Mouse (Mus musculus) heart, embryonic 14.5 days (tissue): Measurements from ENCODE around the gene Phospho1. TPM values are rescaled to one million over a fixed set of nuclear protein-coding genes. Genes with fewer than 3 reads are reported as not detected.

Experiments used
- ATAC-seq: fragments of 200-750 bp; cut with Nextera tagmentation; 2 replicates; pipeline ENCODE4 v1.8.0; 2017; ENCODE audit warnings: low read depth, moderate TSS enrichment; ENCODE audit not compliant: insufficient number of reproducible peaks, insufficient read depth, low FRiP score
- H3K27ac ChIP-seq, 2 experiments: fragments of 200-500 bp in 1 of 2; fragments of 300-500 bp in 1 of 2; sonication (generic) in 1 of 2; replicated peaks in 1 of 2; 2 replicates each; pipeline ENCODE4 v1.5.1; 2012 to 2014; ENCODE audit warnings: low read depth in 2 of 2, low read length in 2 of 2, control low read depth in 1 of 2, mild to moderate bottlenecking in 1 of 2, mixed read lengths in 1 of 2; ENCODE audit not compliant: control insufficient read depth in 1 of 2, insufficient read depth in 1 of 2
- H3K27me3 ChIP-seq: fragments of 300-500 bp; sonication (generic); 2 replicates; pipeline ENCODE4 v1.6.1; 2014; ENCODE audit warnings: mild to moderate bottlenecking, low read length, control low read depth; ENCODE audit not compliant: control insufficient read depth, insufficient read depth
- H3K36me3 ChIP-seq: fragments of 300-500 bp; sonication (generic); 2 replicates; pipeline ENCODE4 v1.6.1; 2014; ENCODE audit warnings: mild to moderate bottlenecking, control low read depth, low read length, mixed read lengths; ENCODE audit not compliant: control insufficient read depth, insufficient read depth
- H3K4me1 ChIP-seq, 2 experiments: fragments of 200-500 bp in 1 of 2; fragments of 300-500 bp in 1 of 2; sonication (generic) in 1 of 2; 2 replicates each; pipeline ENCODE4 v1.6.1; 2012 to 2014; ENCODE audit warnings: low read length in 2 of 2, control low read depth in 1 of 2, mixed read lengths in 1 of 2; ENCODE audit not compliant: control insufficient read depth in 2 of 2, insufficient read depth in 2 of 2
- H3K4me2 ChIP-seq: fragments of 300-500 bp; sonication (generic); 2 replicates; pipeline ENCODE4 v1.6.1; 2014; ENCODE audit warnings: mild to moderate bottlenecking, low read length
- H3K4me3 ChIP-seq, 2 experiments: fragments of 200-500 bp in 1 of 2; fragments of 300-500 bp in 1 of 2; sonication (generic) in 1 of 2; 2 replicates each; pipeline ENCODE4 v1.5.1; 2012 to 2014; ENCODE audit warnings: low read length in 2 of 2, mild to moderate bottlenecking in 2 of 2, control low read depth in 1 of 2, low read depth in 1 of 2, moderate library complexity in 1 of 2; ENCODE audit not compliant: control insufficient read depth in 1 of 2, insufficient read depth in 1 of 2
- H3K9ac ChIP-seq: fragments of 300-500 bp; sonication (generic); 2 replicates; pipeline ENCODE4 v1.6.1; 2014; ENCODE audit warnings: mild to moderate bottlenecking, low read length
- H3K9me3 ChIP-seq: fragments of 300-500 bp; sonication (generic); 2 replicates; pipeline ENCODE4 v1.6.1; 2016; ENCODE audit warnings: low read length, control low read depth; ENCODE audit not compliant: control insufficient read depth
- WGBS: fragments of 180-500 bp; shearing (Covaris S2); extraction: QIAGEN DNeasy Blood & Tissue Kit; methylation state at CpG from one replicate; pipeline ENCODE4 v1.1.7; 2014; 5-methylcytosine and 5-hydroxymethylcytosine counted together
- polyA plus RNA-seq: library from polyadenylated mRNA; unstranded; fragments of >200 nt; fragmentation: Nextera tagmentation; extraction: Ambion mirVana; gene quantifications from 2 replicates; pipeline ENCODE4 v1.2.1, GENCODE M21; 2014

Phospho1 gene
- polyA plus RNA-seq, 1 experiment from 2014 or later = 2.9 TPM

GRCm38 (mm10) chr11:95805010-95805409 lies 19.3 kb upstream of the Phospho1 start:
- H3K27ac ChIP-seq = no peak overlapping the region
- no peaks in the 10 kb centered on the region for H3K27me3 ChIP-seq

GRCm38 (mm10) chr11:95805527-95805926 lies 18.8 kb upstream of the Phospho1 start:
- H3K4me3 ChIP-seq = no peak overlapping the region
- peaks cover 6% of the 10 kb centered on the region in 2 experiments; a peak in 3 of 4 replicates for H3K4me1 ChIP-seq
- WGBS = 4% methylated on average over 3 of the region's 3 CpGs
- no peaks in the 10 kb centered on the region for H3K36me3 ChIP-seq
- H3K27ac ChIP-seq = no peak overlapping the region; a peak in 1 of 4 replicates
- no peak overlapping the region for H3K4me2 ChIP-seq
- no peak overlapping the region for H3K9ac ChIP-seq
- ATAC-seq = no peak
- H3K9me3 ChIP-seq = peaks cover 6% of the 10 kb centered on the region; the same call in 1 of the 2 replicates
- H3K27me3 ChIP-seq = no peaks in the 10 kb centered on the region

More at GRCm38 (mm10) chr11:95805010-95805409, 19.3 kb upstream of the Phospho1 start:
- Histone ChIP-seq H3K9ac (no peak overlapping the region), H3K4me3 (no peak overlapping the region), H3K4me1 (peaks cover 6% of the 10 kb centered on the region in 2 experiments; a peak in 3 of 4 replicates), H3K4me2 (no peak overlapping the region), H3K9me3 (peaks cover 6% of the 10 kb centered on the region; the same call in 1 of the 2 replicates), H3K36me3 (no peaks in the 10 kb centered on the region)
- ATAC-seq = no peak
- 70% methylated on average over 5 of the region's 5 CpGs for whole genome bisulfite sequencing

- H3K27ac ChIP-seq = no peak overlapping the region
- no peak overlapping the region for H3K4me2 ChIP-seq
- no peaks in the 10 kb centered on the region for H3K27me3 ChIP-seq
- H3K9ac ChIP-seq = no peak overlapping the region
- no peak for ATAC-seq
- 94% methylated on average over 5 of the region's 5 CpGs for WGBS
- H3K4me1 ChIP-seq = peaks cover 6% of the 10 kb centered on the region in 2 experiments; a peak in 3 of 4 replicates
- peaks cover 6% of the 10 kb centered on the region; the same call in 1 of the 2 replicates for H3K9me3 ChIP-seq
- no peaks in the 10 kb centered on the region for H3K36me3 ChIP-seq
- no peak overlapping the region for H3K4me3 ChIP-seq
Observed at GRCm38 (mm10) chr11:95807884-95808283, 16.4 kb upstream of the Phospho1 start.

GRCm38 (mm10) chr11:95808448-95809011 lies 15.8 kb upstream of the Phospho1 start:
- no peaks in the 10 kb centered on the region for H3K27me3 ChIP-seq
- H3K36me3 ChIP-seq = no peaks in the 10 kb centered on the region
- no peak for ATAC-seq
- H3K4me1 ChIP-seq = peaks cover 6% of the 10 kb centered on the region in 2 experiments; a peak in 3 of 4 replicates
- WGBS = 38% methylated on average over 5 of the region's 5 CpGs
- H3K4me3 ChIP-seq = no peak overlapping the region
- peaks cover 6% of the 10 kb centered on the region; the same call in 1 of the 2 replicates for H3K9me3 ChIP-seq
- H3K4me2 ChIP-seq = no peak overlapping the region
- no peak overlapping the region for H3K9ac ChIP-seq
- H3K27ac ChIP-seq = no peak overlapping the region

GRCm38 (mm10) chr11:95809603-95810002 lies 14.7 kb upstream of the Phospho1 start:
- WGBS = 52% methylated on average over 5 of the region's 5 CpGs

GRCm38 (mm10) chr11:95810828-95811227 lies 13.5 kb upstream of the Phospho1 start:
- no peak overlapping the region for H3K9ac ChIP-seq
- H3K4me1 ChIP-seq = peaks cover under 1 to 1% of the 10 kb centered on the region in 2 experiments; a peak in 3 of 4 replicates
- ATAC-seq = no peak
- WGBS = 60% methylated on average over 7 of the region's 7 CpGs
- peaks cover 6% of the 10 kb centered on the region; the same call in 1 of the 2 replicates for H3K9me3 ChIP-seq
- H3K27me3 ChIP-seq = no peaks in the 10 kb centered on the region
- no peak overlapping the region for H3K27ac ChIP-seq
- H3K4me3 ChIP-seq = no peak overlapping the region
- no peaks in the 10 kb centered on the region for H3K36me3 ChIP-seq
- H3K4me2 ChIP-seq = no peak overlapping the region

More at GRCm38 (mm10) chr11:95809603-95810002, 14.7 kb upstream of the Phospho1 start:
- Histone ChIP-seq H3K4me3 (no peak overlapping the region), H3K4me1 (peaks cover 6% of the 10 kb centered on the region in 2 experiments; a peak in 3 of 4 replicates), H3K4me2 (no peak overlapping the region), H3K9ac (no peak overlapping the region), H3K27ac (no peak overlapping the region), H3K36me3 (no peaks in the 10 kb centered on the region), H3K9me3 (peaks cover 6% of the 10 kb centered on the region; the same call in 1 of the 2 replicates), H3K27me3 (no peaks in the 10 kb centered on the region)
- ATAC-seq = no peak

- H3K4me1 ChIP-seq = no peaks in the 10 kb centered on the region
- WGBS = 75% methylated on average over 6 of the region's 6 CpGs
- H3K4me3 ChIP-seq = no peak overlapping the region
- peaks cover 6% of the 10 kb centered on the region; the same call in 1 of the 2 replicates for H3K9me3 ChIP-seq
- no peaks in the 10 kb centered on the region for H3K36me3 ChIP-seq
- H3K4me2 ChIP-seq = no peak overlapping the region
- H3K9ac ChIP-seq = no peak overlapping the region
- H3K27ac ChIP-seq = no peak overlapping the region
- H3K27me3 ChIP-seq = no peaks in the 10 kb centered on the region
- no peak for ATAC-seq
Observed at GRCm38 (mm10) chr11:95811741-95812140, 12.6 kb upstream of the Phospho1 start.
